Mouse (Mus musculus): ENCODE measurements at regions not wholly inside any gene's neighbourhood (a gene's known extent, or its start where the extent isn't known, plus 50 kb on each side); places are given as distances from the start of the nearest gene placed in this dataset.

DNA sequence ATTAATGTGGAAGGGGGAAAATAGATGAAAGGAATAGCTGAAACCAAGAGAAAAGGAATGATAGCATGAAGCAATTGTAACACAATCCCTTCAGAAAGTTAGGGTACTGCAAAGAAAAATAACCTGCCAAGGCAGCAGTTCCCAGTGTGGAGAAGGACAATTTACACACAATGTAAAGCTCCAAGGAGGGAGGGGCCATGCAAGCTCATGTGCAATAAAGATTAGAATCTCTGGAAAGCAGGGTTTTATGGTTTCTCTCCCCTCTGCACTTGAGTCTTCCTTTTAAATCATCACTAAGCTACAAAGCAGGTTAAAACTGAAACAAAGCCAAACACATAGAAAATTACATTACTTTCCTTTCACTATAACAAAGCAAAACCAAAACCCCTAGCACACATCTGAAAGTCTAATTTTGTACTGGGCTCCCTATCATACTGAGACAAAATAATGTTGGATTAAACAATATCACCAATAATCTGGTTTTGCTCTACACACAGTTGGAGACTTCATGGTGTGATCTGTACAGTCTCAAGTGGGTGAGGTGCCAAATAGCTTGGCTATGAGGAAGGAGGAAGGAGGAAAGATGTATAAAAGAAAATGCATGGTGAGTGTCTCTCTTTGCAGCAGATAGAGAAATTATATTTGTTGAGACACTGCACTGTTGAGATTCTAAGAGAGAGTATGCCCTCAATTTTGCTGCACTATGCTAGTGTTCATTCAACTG is 840.9 kb downstream of the Nova1 start:
- no peak overlapping the region for H3K4me3 ChIP-seq
- no peak for DNase-seq (ENCODE audit: extremely low spot score in 1 of 2, low spot score in 2 of 2)
- intact Hi-C loops (cut with DNase I): no loop called here
- no peak for TF ChIP-seq CTCF (IDR thresholded peaks at IDR 0.05)
- H3K27ac ChIP-seq: no peak overlapping the region

DNA sequence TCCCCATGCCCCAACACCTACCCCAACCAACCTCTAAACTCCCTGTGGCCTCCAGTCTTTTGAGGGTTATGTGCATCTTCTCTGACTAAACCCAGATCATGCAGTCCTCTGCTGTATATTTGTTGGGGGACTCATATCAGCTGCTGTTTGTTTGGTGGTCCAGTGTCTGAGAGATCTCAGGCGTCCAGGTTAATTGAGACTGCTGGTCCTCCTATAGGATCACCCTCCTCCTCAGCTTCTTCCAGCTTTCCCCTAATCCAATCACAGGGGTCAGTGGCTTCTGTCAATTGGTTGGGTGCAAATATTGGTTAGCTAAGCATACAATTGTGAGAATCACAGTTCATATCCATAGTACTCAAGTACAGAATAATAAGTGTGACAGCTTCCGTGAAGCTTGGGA is 842.9 kb downstream of the Nova1 start:
- H3K27ac ChIP-seq: no peak overlapping the region
- no peak overlapping the region for H3K4me3 ChIP-seq
- DNase-seq (ENCODE audit: extremely low spot score in 1 of 2, low spot score in 2 of 2): no peak
- intact Hi-C loops (cut with DNase I): no loop called here
- TF ChIP-seq CTCF (IDR thresholded peaks at IDR 0.05): no peak

DNA sequence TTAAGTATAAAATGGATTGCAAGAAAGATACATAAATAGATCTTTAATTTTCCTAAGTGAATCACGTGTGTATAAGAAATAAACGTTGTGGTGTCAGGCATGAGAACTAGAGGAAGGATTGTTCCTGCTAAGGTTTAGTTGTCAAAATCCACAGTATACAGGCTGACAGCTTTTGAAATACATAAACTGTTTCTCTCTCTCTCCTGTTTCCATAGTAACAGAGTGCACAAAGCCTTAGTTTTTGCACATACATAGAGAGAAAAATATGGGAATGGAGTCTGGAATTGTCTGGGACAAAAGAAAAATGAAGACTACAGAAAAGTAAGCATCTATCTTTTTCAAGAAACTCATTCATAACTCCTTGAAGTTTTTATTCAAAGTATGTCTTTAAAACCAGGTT is 848.3 kb downstream of the Nova1 start:
- TF ChIP-seq CTCF (IDR thresholded peaks at IDR 0.05): no peak
- no peak overlapping the region for H3K4me3 ChIP-seq
- intact Hi-C loops (cut with DNase I): no loop called here
- no peak overlapping the region for H3K27ac ChIP-seq
- DNase-seq (ENCODE audit: extremely low spot score in 1 of 2, low spot score in 2 of 2): no peak

GRCm38 (mm10) chr12:45969881-45970280 is 848.8 kb downstream of the Nova1 start:
- H3K4me3 ChIP-seq: no peak overlapping the region
- DNase-seq (ENCODE audit: extremely low spot score in 1 of 2, low spot score in 2 of 2): no peak
- intact Hi-C loops (cut with DNase I): no loop called here
- no peak for TF ChIP-seq CTCF (IDR thresholded peaks at IDR 0.05)
- no peak overlapping the region for H3K27ac ChIP-seq

- Histone ChIP-seq H3K4me3 (no peak overlapping the region), H3K27ac (no peak overlapping the region)
- no peak for TF ChIP-seq CTCF (IDR thresholded peaks at IDR 0.05)
- intact Hi-C loops (cut with DNase I): no loop called here
- no peak for DNase-seq (ENCODE audit: extremely low spot score in 1 of 2, low spot score in 2 of 2)
Observed at GRCm38 (mm10) chr12:45946918-45947317, 871.8 kb downstream of the Nova1 start.

DNA sequence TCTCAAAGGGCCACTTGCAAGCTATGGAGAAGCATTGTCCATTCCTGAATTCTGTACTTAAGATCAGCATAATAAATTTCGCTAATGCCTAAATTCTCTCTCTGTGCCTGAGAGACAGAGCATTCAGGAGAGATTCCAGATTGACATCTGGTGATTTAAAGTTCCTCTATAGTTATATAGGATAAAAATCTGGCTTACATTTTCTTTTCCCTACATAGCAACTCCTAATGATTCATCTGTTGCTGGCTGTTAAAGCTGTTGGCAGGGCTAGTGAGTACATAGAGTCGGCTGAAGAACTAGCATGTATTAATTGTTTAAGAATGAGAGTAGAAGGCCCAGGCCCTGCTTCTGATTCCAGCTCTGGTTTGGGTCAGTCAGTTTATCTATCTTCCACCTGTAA is 870.0 kb upstream of the Stxbp6 start:
- no peak for TF ChIP-seq CTCF (IDR thresholded peaks at IDR 0.05)
- intact Hi-C loops (cut with DNase I): loop anchor here (5.0 kb wide), 1 partner anchor 383 kb away; no protein-coding TSS in a partner anchor
- Histone ChIP-seq H3K4me3 (no peak overlapping the region), H3K27ac (no peak overlapping the region)
- DNase-seq (ENCODE audit: extremely low spot score in 1 of 2, low spot score in 2 of 2): no peak

DNA sequence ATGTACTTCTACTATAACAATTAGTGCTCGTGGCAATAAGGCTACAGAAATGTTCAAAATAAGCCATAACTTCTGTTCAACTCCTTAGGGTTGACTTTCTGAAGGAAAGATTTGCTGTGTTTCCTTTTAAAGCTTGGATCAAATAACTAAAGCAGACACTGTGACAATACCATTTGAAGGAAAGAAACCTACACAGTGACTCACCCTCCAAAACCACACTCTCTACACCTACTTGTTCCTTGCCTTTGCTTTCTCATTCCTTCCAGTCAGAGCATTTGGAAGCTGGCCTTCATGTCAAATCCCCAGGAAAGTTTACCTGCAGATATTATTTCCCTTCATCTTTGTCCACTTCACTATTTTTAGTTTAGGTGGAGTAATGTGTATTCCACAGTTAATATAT is 867.9 kb upstream of the Stxbp6 start:
- H3K4me3 ChIP-seq: no peak overlapping the region
- peak overlapping the region; percentile 72 for H3K27ac ChIP-seq
- no peak for DNase-seq (ENCODE audit: extremely low spot score in 1 of 2, low spot score in 2 of 2)
- no peak for TF ChIP-seq CTCF (IDR thresholded peaks at IDR 0.05)
- intact Hi-C loops (cut with DNase I): loop anchor here (5.0 kb wide), 1 partner anchor 385 kb away; no protein-coding TSS in a partner anchor

GRCm38 (mm10) chr12:45933388-45933787 is 858.9 kb upstream of the Stxbp6 start:
- no peak for DNase-seq (ENCODE audit: extremely low spot score in 1 of 2, low spot score in 2 of 2)
- peak overlapping the region; percentile 78 for H3K27ac ChIP-seq
- intact Hi-C loops (cut with DNase I): loop anchor here (1.0 to 5.0 kb wide), 6 partner anchors 109 to 1229 kb away; no protein-coding TSS in a partner anchor
- no peak for TF ChIP-seq CTCF (IDR thresholded peaks at IDR 0.05)
- H3K4me3 ChIP-seq: no peak overlapping the region

- no peak for DNase-seq (ENCODE audit: extremely low spot score in 1 of 2, low spot score in 2 of 2)
- Histone ChIP-seq H3K4me3 (no peak overlapping the region), H3K27ac (peak overlapping the region; percentile 78)
- intact Hi-C loops (cut with DNase I): loop anchor here (2.0 to 5.0 kb wide), 5 partner anchors 110 to 1230 kb away; no protein-coding TSS in a partner anchor
- no peak for TF ChIP-seq CTCF (IDR thresholded peaks at IDR 0.05)
Observed at GRCm38 (mm10) chr12:45932251-45932650, 857.7 kb upstream of the Stxbp6 start.

DNA sequence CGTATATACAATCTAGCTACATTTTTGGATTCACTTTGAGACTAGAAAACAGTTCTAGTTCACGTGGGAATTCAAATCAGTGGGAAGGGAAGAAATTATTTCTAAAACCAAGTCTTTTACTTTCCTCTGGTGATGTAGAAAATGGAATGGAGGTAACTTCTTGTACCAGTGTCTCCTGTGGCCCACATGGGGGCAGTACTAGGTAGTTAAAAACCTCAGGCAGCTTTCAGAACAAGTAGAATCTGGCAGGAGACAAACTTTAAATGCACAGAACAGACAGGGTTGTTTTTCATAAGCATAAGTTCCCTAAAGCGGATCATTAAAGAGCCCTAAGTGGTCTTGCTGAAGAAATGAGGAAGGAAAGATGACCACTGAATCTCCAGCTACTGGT is 855.2 kb upstream of the Stxbp6 start:
- no peak overlapping the region for H3K27ac ChIP-seq
- intact Hi-C loops (cut with DNase I): loop anchor here (5.0 to 10.0 kb wide), 6 partner anchors 113 to 1233 kb away; partner anchors contain the start of gene Nova1
- peak; percentile 17 to 41 for DNase-seq (ENCODE audit: extremely low spot score in 1 of 2, low spot score in 2 of 2)
- no peak overlapping the region for H3K4me3 ChIP-seq
- TF ChIP-seq CTCF (IDR thresholded peaks at IDR 0.05): peak; percentile 74

GRCm38 (mm10) chr12:45929001-45929759 is 854.7 kb upstream of the Stxbp6 start:
- TF ChIP-seq CTCF (IDR thresholded peaks at IDR 0.05): no peak
- DNase-seq (ENCODE audit: extremely low spot score in 1 of 2, low spot score in 2 of 2): no peak
- intact Hi-C loops (cut with DNase I): loop anchor here (5.0 to 10.0 kb wide), 2 partner anchors 706 to 888 kb away; partner anchors contain the start of gene Nova1
- Histone ChIP-seq H3K4me3 (no peak overlapping the region), H3K27ac (no peak overlapping the region)
